Mouse (Mus musculus) heart, adult 2 months (tissue): ENCODE measurements around the gene Mtmr1.

Source experiments
- CTCF ChIP-seq: fragments of 200-600 bp; IDR thresholded peaks from 2 replicates; pipeline ENCODE4 v1.8.1; 2022; ENCODE audit warnings: antibody characterized with exemption, mild to moderate bottlenecking, moderate library complexity
- EP300 ChIP-seq: fragments of 200-500 bp; IDR thresholded peaks from 2 replicates; pipeline ENCODE4 v1.6.1; 2011; ENCODE audit warnings: low read depth, low read length, control low read depth; ENCODE audit not compliant: insufficient read depth
- POLR2A ChIP-seq: fragments of 200-500 bp; IDR thresholded peaks from 2 replicates; pipeline ENCODE4 v1.6.1; 2011; ENCODE audit warnings: mild to moderate bottlenecking, low read depth, low read length, control low read depth; ENCODE audit not compliant: insufficient read depth

GRCm38 (mm10) chrX:71365510-71365909 is 950 bp downstream of the Mtmr1 start:
- no peak for TF ChIP-seq POLR2A
- no peak for TF ChIP-seq CTCF
- TF ChIP-seq EP300: no peak
